Mouse (Mus musculus) left cerebral cortex, adult 8-10 months (tissue): ENCODE measurements around the gene Mpnd. TPM values are rescaled to one million over a fixed set of nuclear protein-coding genes. Genes with fewer than 3 reads are reported as not detected.

ENCODE experiments used
- DNase-seq, 2 experiments: peaks; one replicate each; pipeline ENCODE4 v3.0.0; 2022; ENCODE audit warnings: low spot score in 2 of 2
- total RNA-seq, 4 experiments: library from RNA; stranded (reverse); gene quantifications; 2 replicates each; pipeline ENCODE4 v1.2.4; 2022

The Mpnd gene
- total RNA-seq, 4 experiments from 2014 or later = 107 to 123 (median 117) TPM

GRCm38 (mm10) chr17:56018347-56019131, 13.0 kb downstream of the Mpnd start:
- no peak for DNase-seq

GRCm38 (mm10) chr17:56020400-56021084, 15.0 kb downstream of the Mpnd start:
- DNase-seq = no peak

GRCm38 (mm10) chr17:56021161-56021910, 15.8 kb downstream of the Mpnd start:
- peak in 1 of 2 experiments; percentile 84 for DNase-seq

GRCm38 (mm10) chr17:56022131-56022988, 16.8 kb downstream of the Mpnd start:
- no peak for DNase-seq

- DNase-seq = no peak
Observed at GRCm38 (mm10) chr17:56022989-56023290, 17.4 kb downstream of the Mpnd start.

- DNase-seq = no peak
Observed at GRCm38 (mm10) chr17:56023386-56023785, 17.9 kb downstream of the Mpnd start.

- DNase-seq = no peak
Observed at GRCm38 (mm10) chr17:56024476-56024875, 19.0 kb downstream of the Mpnd start.

GRCm38 (mm10) chr17:56024931-56025330, 19.4 kb downstream of the Mpnd start:
- DNase-seq = no peak

- no peak for DNase-seq
Observed at GRCm38 (mm10) chr17:56026303-56026702, 20.8 kb downstream of the Mpnd start.

GRCm38 (mm10) chr17:56026881-56027280, 21.4 kb downstream of the Mpnd start:
- DNase-seq = no peak

- no peak for DNase-seq
Observed at GRCm38 (mm10) chr17:56027801-56028441, 22.4 kb downstream of the Mpnd start.

- DNase-seq = no peak
Observed at GRCm38 (mm10) chr17:56030238-56030870, 24.8 kb downstream of the Mpnd start.

- peak in 1 of 2 experiments; percentile 20 for DNase-seq
Observed at GRCm38 (mm10) chr17:56030919-56031318, 25.4 kb downstream of the Mpnd start.

GRCm38 (mm10) chr17:56031431-56031830, 25.9 kb downstream of the Mpnd start:
- DNase-seq = no peak

GRCm38 (mm10) chr17:56032127-56032733, 26.7 kb downstream of the Mpnd start:
- no peak for DNase-seq

GRCm38 (mm10) chr17:56032831-56033230, 27.3 kb downstream of the Mpnd start:
- DNase-seq = no peak

GRCm38 (mm10) chr17:56034040-56034725, 28.7 kb downstream of the Mpnd start:
- DNase-seq = no peak

GRCm38 (mm10) chr17:56034726-56035100, 29.2 kb downstream of the Mpnd start:
- DNase-seq = no peak

- no peak for DNase-seq
Observed at GRCm38 (mm10) chr17:56035216-56035615, 29.7 kb downstream of the Mpnd start.
